Mouse (Mus musculus) cerebral cortex, adult 2 months (tissue): ENCODE data around the gene Stxbp1.

Source experiments
- WGBS: fragments of 180-500 bp; shearing (Covaris S2); methylation state at CpG from one replicate; pipeline ENCODE4 v1.1.7; 2018; 5-methylcytosine and 5-hydroxymethylcytosine counted together

The Stxbp1 gene

GRCm38 (mm10) chr2:32791297-32791696 is 55.7 kb downstream of the Stxbp1 start:
- 38% methylated on average over 6 of the region's 6 CpGs for WGBS

DNA sequence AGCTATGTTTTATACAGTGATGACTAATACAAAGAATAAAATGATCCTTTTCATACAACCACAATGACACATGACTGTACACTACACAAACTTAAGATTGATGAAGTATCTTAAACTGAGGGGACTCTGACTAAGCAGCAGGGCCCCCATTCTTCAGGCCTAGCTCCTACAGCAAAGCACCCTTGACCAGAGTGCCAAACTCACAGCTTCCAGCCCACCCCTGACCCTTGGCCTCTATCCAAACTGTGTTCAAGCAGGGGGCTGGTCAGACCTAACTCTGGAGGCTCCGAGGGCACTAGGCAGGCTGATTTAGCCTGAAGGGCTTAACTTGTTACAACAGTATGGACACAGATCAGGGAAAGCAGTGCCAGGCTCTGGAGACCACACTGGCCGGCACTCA is 58.5 kb downstream of the Stxbp1 start:
- WGBS, result 55% methylated on average over 2 of the region's 2 CpGs

DNA sequence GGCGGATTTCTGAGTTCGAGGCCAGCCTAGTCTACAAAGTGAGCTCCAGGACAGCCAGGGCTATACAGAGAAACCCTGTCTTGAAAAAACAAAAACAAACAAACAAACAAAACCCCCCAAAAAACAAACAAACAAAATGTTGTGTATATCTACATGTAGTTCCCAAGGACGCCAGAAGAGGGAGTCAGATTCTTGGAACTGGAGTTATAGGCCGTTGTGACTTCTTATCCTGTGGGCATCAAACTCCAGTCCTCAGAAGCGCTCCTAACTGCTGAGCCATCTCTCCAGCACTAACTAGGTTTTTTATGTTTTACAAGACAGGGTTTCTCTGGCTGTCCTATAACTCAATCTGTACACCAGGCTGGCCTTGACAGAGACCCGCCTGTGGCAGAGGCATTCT is 59.9 kb downstream of the Stxbp1 start:
- 57% methylated on average over 6 of the region's 6 CpGs for WGBS

DNA sequence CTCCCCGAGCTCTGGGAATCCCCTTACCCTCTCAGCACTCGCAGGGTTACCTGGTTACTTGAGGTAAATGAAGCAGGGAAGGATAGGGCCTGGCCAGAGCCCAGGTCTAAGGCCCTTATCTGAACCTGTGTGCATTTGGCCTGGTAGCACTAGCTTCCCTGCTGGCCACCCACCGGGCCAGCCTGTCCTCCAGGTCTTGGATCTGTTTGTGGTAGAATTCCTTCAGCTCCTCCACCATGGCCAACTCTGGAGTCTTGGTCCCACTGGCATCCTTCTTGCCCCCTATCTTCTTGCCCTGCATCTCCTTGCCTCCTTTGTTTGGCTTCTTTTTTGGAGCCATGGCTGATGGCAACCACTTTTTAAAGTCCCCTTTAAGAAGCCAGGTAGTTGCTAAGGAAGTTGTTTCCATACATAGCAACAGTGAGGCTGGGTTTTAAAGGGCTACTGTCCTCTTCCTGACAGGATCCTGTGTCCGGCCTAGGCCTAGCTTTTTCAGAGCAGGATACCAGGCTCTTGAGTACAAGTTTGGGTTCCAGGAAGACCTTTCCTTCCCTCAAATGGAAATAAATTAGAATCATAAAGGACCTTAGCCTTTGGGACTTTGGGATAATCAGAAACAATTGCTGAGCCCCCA is 62.9 kb downstream of the Stxbp1 start, which contains the start of gene Cfap157:
Gene Cfap157, minus strand, starts transcription at position 381 of the 634 bp plus-strand sequence.
- 54% methylated on average over 4 of the region's 4 CpGs for whole genome bisulfite sequencing

DNA sequence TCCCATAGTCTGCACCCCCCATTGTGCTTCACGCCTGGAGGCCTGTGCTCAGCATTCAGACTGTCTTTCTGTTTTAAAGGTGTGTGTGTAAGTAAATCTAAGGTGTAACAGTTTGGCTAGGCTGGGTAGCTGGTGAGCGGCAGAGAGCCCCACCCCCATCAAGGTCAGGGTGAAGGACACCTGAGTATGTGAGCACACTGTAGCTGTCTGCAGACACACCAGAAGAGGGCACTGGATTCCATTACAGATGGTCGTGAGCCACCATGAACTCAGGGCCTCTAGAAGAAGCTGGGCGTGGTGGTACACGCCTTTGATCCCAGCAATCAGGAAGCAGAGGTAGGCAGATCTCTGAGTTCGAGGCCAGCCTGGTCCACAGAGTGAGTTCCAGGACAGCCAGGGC is 65.3 kb downstream of the Stxbp1 start:
- WGBS, result 90% methylated on average over 6 of the region's 6 CpGs

GRCm38 (mm10) chr2:32779714-32780113 is 67.3 kb downstream of the Stxbp1 start:
- WGBS, result 90% methylated on average over 6 of the region's 6 CpGs

- WGBS, result 13% methylated on average over 8 of the region's 8 CpGs
These were observed 67.9 kb downstream of the Stxbp1 start for GRCm38 (mm10) chr2:32779131-32779530.

DNA sequence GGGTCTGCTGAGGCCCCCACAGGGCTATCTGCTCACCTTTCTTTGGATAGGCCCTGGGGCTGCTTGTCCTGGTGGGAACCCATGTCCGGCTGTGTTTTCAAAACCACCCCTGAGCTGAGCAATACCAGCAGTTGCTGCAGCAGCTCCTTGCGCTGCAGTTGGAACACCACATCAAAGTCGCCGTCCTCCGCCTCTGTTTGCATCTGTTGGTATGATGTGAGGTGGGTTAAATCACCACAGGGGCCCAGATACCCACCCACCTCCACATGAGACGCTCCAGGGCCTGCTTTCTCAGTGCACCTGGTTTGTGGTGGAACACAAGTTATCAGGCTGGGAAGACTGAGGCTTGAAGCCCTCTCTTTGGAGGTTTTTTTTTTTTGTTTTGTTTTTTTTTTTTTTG is 69.0 kb downstream of the Stxbp1 start:
- 95% methylated on average over 6 of the region's 6 CpGs for WGBS

DNA sequence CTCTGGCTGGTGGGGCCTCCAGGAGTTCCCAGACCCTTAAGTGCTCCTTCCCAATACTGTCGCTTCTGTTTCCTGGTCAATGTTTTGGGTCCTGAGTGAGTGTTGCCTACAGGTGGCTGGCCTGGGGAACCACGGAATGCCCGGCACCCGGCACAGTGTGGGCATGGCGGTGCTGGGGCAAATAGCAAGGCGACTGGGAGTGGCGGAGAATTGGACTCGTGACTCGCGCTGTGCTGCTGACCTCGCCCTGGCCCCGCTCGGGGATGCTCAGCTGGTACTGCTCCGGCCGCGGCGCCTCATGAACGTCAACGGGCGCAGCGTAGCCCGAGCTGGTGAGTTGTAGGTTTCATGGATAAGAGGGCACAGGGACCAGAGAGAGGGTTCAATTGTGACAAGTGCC is 70.9 kb downstream of the Stxbp1 start:
- 31% methylated on average over 22 of the region's 22 CpGs for WGBS

GRCm38 (mm10) chr2:32775359-32776074 is 71.5 kb downstream of the Stxbp1 start, which contains the start of the genes Ttc16 and Ptrh1:
TSS of gene Ttc16 (minus strand) at chr2:32775633.
TSS of gene Ptrh1 (plus strand) at chr2:32775786.
- under 1% methylated on average over 46 of the region's 46 CpGs for WGBS

DNA sequence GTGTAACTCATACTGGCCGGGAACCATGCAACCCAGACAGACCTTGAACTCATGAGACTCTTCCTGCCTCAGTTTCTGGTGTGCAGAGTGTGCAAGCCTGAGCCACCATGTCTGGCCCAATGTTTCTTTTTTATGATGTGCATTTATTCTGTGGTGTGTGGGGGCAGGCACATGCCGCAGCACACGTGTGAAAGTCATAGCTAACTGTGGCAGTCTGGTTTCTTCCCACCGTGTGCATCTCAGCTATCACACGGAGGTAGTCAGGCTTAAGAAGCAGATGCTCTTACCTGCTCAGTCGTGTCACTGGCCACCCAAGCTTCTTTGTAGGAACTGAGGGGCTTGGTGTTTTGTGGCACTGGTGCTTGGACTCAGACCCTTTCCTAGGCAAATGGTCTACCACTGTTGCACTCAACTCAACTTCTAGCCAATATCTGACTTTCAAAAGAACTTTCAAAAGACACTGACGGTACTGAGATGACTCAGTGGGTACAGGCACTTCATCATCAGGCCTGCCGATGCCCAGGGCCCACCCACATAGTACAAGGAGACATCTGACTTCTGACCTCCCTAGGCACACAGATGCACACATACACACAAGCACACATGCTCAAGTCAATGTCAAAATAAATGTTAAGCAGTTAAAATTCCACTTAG is 74.3 kb downstream of the Stxbp1 start:
- WGBS, result 68% methylated on average over 8 of the region's 8 CpGs

- WGBS, result 50% methylated on average over 12 of the region's 12 CpGs
These were observed 75.2 kb downstream of the Stxbp1 start for GRCm38 (mm10) chr2:32771886-32772285.

DNA sequence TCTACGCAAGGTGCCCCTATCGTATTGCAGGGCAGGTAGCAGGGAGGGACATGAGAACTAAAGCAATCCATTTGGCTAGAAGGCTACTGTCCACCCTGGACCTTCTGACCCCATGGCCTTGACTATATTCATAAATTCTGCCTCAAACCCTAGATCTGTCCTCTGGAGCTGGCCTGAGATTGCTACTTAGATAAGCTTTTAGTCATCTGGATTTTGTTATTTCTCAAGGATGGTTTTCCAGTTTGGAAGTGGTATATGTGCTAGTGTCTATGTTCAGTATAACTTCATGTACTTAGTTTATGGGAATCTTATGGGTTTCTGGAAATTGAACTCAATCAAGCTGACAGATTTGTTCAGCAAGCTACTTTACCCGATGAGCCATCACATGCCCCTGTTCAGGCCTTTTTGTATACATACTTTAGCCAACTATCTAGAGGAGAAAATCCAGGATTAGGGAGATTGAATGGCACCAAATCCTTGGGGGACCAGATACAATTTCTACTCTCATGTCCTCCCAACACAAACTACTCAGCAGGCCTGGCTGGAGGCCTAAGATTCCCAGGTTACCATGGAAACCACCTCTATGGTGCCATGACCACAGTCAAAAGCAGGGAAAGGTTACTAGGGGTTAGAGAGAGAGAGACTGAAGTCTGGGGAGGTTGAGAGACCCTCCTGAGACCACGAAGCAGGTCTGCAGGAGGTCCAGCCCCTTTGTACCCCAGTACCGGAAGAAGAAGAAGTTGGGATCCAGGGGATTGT is 77.5 kb downstream of the Stxbp1 start:
- WGBS, result 73% methylated on average over 5 of the region's 5 CpGs

- WGBS, result 60% methylated on average over 19 of the region's 19 CpGs
These were observed 78.3 kb downstream of the Stxbp1 start for GRCm38 (mm10) chr2:32768661-32769285.

DNA sequence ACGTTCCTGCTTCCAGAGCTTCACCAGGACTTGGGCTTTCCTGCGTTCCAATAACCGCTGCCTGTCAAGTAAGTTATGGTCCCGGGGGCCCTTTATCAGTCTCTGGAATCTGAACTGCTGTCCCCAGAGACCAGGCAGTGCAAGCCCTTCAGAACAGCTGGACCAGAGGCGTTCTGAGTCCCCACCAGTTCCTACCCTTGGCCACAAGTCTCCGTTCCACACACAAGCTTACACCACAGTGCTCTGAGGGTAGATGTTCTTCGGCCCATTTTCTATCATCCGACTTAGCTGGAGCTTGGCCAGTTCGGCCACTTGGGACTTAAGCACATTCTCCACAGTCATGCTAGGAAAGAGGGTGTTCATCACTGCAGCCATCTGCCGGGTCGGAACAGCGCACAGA is 79.8 kb downstream of the Stxbp1 start:
- 86% methylated on average over 12 of the region's 12 CpGs for WGBS

GRCm38 (mm10) chr2:32763353-32763752 is 83.7 kb downstream of the Stxbp1 start:
- WGBS, result 48% methylated on average over 3 of the region's 3 CpGs

DNA sequence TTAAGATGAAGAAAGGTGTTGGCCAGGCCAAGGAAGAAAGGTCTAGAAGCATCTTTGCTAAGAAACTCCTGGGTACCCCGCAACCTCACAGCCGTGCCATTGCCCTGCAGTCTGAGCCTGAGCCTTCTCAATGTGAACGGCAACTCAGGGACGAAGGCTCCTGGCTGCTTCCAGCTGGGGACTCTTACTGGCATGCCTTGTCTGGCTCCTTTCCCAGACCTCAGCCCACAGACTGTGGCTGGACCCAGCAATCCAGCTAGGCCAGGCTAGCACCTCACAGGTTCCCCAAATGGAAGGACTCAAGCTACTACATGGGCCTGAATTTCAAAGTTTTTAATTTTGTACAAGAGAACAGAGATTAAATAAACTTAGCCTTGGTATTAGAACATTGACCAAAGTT is 85.2 kb downstream of the Stxbp1 start:
- 47% methylated on average over 4 of the region's 4 CpGs for WGBS

DNA sequence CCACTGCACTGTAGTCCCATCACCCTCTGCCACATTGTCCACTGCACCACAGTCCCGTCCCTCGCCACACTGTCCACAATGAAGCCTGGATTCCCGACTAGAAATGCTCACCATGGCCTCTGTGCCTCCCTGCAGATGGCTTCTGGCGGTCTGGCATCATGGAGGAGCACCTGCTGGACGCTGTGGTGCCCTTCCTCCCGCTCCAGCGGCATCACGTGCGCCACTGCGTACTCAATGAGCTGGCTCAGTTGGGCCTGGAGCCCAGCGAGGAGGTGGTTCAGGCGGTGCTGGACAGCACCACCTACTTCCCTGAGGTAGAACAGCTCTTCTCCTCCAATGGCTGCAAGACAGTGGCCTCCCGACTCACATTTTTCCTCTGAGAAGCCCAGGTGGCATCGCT is 85.7 kb downstream of the Stxbp1 start:
- WGBS, result 79% methylated on average over 14 of the region's 14 CpGs

DNA sequence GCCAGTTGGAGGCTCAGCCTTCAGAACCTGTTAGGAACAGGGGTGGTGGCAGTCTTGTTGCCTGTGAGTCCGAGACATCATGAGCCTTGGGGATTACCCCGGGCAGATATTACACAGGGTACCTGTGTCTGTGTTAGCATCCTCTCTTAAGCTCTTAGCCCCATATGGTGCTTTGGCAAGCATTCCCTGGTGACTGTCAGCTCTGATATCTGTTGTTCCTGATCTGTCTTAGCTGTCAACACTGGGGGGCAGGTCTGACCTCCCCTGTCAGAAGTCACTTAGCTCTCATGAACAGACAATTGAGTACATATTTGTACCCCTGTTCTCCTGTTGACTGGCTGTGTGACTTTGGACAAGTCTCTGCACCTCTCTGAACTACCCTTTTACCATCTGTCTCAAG is 88.0 kb downstream of the Stxbp1 start:
- WGBS, result 81% methylated on average over 2 of the region's 2 CpGs

- 80% methylated on average over 8 of the region's 8 CpGs for WGBS
These were observed 88.5 kb downstream of the Stxbp1 start for GRCm38 (mm10) chr2:32758503-32758902.

GRCm38 (mm10) chr2:32757056-32757845 is 89.8 kb downstream of the Stxbp1 start, which contains the start of gene Tor2a:
TSS of gene Tor2a (plus strand) at chr2:32757234.
- under 1% methylated on average over 66 of the region's 66 CpGs for WGBS
